Mouse (Mus musculus): ENCODE measurements around the gene Baiap2l1.

The Baiap2l1 gene

DNA sequence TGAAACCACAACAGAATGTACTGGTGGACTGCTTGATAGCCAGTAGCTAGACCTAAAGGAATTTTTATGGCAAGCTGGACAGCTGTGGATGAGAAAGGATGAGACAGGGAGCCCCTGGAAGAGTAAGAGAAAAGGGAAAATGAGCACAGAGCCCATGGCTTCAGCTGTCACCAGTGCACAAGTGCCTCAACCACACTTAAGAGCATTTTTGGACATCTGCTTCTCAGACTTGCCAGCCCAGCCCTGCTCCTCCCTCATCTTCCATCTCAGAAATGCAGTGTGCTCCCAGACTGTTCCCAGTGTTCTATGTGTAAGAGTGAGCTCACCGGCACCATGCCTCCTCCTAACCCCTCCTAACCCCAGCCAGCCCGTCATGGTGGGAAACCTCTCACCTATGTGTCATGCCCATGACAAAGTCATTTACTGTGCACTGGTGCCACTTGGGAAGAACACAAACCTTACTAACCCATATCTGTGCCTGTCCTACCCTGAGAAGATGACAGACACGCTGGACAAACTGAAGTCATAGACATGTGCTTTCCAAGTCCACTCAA is 70.6 kb downstream of the Baiap2l1 start:
- in situ Hi-C loops (cut with MboI), result no loop called here

DNA sequence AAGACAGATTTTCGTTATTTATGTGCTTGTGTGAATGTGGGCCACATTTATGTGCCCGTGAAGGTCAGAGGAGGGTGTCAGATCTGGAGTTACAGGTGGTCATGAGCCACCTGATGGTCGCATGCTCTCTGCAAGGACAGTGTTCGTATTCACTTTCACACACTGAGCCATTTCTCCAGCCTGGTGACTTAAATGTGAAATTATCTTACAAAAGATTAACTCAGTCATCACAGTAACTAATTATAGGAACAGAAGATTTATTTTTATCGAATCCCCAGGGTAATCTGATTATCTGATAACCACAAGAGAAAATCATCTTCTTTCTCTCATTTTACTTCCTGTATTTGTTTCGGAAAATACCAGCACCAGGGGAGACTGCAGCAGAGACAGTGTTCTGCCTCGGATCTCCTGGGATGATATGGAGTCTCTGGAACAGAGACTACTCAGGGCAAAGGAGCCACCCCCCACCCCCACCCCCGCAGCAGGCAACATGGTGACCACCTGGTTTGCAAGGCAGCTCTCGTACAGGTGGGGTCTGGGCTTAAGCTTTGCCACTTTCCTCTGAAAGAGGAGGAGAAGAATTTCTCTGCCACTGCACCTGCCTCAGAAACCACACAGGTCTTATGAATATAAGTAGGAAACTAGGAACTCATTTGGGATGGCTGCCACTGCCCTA is 71.2 kb downstream of the Baiap2l1 start:
- in situ Hi-C loops (cut with MboI), result no loop called here

DNA sequence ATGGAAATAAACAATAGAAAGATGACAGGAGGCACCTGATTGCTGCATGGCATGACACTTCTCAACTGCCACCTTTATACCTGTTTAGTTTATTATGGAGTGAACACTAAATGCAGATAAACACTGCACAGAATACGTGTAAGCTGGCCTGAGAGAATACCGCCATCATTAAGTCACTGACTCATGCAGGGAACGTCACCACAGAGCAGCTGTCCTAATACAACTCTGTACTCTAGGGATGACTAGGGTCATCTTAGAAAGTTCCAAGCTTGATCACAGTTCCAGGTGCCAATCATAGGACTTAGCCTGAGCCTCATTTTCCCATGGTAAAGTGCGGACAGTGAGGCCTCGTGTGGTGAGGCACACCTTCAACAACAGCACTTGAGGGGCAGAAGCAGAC is 73.3 kb downstream of the Baiap2l1 start:
- in situ Hi-C loops (cut with MboI), result no loop called here

DNA sequence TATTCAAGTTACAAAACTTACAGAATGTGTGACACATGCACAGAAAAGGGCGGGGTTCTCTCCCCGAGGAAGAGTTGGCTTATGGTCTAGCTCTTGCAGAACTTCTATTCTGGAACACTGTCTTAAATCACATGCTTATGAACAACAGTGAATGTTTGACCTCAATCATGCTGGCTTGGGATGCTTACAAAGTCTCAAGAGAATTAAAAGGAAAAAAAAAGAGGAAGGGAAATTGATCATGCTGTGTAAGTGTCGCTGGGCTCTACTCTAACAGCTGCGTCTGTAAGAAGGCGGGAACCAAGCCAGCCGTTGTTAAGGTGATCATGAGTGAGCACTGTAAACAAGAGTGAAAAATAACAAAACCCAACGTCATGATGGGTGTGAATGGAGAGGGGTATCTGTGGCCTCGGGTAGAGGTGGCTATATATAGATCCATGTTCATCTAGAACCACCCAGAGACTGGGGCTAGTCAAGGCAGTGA is 74.3 kb downstream of the Baiap2l1 start:
- in situ Hi-C loops (cut with MboI), result no loop called here

DNA sequence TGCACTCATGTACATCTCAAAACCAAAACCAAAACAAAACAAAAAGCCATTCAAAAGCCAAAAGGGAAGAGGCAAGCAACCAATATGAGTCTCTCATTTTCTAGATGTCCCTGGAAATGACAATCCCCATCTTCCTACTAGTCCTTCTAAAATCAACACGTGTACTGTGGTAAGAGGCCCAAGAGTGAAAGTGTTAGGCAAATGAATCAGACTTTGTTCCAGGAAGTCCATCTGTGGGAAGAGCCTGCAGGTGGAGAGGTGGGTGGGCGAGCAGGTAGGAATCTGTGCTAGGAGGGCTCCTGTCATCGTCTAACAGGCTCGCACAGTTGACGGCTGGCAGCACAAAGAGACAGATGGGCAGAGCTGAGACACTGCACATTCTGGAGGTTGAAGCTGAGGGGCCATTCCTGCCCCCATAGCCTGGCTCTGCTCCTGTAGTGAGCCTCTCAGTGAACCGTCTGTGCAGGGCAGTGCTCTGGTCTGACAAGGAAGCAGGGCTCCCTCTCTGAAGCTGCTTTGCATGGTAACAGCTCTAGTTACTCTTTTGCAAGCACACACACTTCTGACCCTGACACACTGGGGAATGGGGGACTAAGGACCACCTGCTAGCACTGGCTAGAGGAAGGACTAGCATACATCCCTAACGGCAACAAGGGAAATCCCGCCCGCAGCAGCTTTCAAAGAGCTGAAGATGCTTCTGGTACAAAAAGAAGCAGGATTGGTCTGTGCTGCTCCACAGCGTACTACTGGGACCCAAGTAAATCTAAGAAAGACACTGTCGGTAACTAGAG is 75.2 kb downstream of the Baiap2l1 start:
- in situ Hi-C loops (cut with MboI), result no loop called here

DNA sequence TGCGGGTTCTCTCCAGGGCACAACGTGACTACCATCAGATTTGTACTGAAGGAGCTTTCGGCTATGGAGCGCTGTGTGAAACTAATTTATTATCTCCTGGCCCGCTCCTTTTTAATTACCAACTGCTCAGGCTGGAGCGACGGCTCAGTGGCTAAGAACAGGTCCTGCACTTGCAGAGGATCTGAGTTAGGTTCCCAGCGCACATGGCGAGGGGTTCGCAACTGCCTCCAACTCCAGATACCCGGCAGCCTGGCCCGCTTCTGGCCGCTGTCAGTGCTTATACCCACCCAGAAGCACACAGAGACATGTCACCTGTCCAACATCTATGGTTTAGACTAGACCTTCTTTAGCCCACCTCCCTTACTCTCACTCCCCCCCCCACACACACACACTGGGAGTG is 78.0 kb downstream of the Baiap2l1 start:
- in situ Hi-C loops (cut with MboI), result no loop called here

DNA sequence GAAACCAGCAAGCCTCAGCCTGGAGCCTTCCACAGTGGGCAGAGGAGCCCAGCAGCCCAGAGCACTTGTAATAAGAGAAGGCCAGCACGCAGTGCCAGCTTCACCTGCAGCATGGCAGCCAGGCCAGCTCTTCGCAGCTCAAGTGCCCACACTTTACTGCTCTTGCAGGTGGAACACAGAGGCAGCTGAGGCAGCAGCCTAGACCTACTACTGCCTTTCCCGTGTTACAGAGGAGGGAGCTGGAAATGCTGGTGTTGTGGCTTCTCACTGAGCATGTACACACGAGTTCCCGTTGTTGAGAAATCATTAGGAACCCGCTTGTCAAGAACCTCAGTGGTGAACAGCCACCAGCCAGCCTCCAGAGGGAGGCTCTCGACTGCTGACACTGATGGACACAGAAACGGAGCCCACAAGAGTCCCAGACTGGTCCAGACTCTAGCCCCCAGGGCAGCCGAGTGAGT is 78.8 kb downstream of the Baiap2l1 start:
- in situ Hi-C loops (cut with MboI), result no loop called here

DNA sequence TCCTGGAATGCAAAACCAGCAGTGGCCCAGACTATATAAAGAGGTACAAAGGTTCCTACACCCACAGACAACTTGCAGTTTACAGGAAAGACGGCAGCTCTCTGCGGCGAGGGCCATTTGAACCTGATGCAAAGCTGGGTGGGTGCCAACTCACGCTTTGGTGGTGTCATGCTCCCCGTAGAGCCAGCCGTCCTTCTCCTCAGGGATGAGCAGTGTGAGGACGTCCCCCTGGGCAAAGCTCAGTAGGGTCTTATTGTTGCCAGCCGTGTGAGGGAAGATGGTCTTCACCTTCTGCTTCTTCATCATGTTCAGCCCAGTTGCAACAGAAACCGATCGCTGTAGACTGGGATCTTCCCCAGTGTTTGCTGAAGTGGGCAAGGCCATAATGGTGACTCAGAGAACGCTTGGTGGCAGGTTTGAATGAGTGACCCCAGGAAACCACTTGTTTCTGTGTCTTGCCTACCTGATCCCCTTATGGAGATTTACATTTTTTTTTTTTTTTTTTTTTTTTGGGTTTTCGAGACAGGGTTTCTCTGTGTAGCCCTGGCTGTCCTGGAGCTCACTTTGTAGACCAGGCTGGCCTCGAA is 79.4 kb downstream of the Baiap2l1 start:
- in situ Hi-C loops (cut with MboI), result no loop called here

DNA sequence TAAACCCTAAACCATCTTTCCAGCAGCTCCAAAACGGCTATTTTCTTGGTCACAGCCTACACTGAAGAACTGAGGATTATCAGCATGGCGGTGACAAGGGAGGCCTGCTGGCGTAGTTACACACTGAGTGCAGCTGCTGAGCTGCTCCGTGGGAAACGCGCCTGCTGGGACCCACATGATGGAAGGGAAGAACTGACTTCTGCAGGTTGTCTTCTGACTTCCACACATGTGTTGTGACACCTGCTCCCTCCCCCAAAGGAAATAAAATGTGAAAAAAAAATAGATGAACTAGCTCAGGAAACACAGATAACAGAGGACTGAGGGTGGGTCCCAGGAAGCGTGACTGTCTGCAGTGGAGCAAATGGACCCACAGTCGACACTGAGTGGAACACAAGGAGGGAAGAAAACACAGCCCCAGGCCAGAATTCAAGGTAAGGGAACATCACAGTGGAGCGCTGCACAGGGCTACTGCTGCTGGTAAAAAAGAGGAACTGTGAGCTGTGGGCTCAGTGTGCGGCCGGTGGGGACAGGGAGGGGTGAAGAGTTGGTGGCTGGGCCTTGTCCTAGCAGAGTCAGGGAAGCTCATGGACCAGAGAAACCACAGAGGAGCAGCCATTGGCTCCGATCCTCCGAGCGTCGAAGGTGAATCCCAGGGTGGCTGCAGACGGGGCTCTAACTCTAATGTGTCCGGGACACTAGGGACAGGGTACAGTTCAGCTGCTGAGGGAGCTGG is 80.8 kb downstream of the Baiap2l1 start:
- in situ Hi-C loops (cut with MboI), result no loop called here

DNA sequence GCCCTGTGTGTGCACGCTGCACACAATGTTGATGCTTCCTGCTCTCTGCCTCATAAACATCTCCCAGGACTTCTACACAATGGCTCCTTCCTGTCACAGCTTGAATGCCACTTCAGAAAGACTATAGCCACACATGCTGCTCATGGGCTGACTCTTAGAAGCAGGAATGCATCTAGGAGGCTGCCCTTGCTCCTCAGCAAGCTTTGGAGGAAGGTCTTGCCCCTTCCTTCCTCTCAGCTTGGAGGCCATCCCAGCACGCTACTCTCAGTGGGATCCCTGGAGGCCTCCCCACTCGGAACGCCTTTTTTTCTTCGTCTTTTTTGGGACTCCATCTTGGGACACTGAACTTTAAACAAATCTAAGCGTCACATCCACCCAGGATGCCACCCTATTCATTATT is 83.0 kb downstream of the Baiap2l1 start:
- in situ Hi-C loops (cut with MboI), result no loop called here

DNA sequence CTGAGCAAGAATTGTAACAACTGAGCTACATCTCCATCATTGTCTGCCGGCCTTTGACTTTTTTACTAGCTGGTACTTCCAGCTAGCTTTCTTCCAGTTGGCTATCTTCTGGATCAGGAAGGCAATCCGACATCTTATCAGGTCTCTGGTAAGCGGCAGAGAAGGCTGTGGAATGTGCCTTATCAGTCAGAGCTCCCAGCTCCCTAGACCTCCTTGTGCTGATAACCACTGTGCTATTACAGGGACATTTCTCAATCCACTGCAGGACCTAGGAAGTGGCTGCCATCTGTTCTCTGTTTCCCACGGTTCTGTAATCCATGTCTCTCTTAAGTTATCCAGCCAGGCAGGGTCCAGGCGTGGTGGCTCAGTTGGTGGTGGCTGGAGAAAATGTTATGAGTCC is 86.1 kb downstream of the Baiap2l1 start:
- in situ Hi-C loops (cut with MboI), result no loop called here

DNA sequence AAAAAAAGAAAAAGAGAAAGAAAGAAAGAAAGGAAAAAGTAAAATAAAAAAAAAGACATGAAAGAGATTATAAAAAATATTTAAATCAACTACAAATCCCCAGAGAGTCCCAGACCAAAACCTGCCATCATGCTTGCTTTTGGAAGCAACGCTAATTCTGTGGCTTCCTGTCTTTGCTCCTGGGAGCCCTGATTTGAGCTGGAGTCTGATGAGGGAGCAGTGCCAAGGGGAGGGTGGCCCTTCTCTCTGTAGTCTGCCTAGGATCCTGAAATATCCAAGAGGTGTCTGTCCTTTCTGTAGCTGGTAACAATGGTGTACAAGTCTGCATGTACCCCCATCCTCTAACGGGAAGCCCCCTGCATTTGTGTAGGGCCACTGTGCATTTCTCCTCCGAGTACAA is 86.8 kb downstream of the Baiap2l1 start:
- in situ Hi-C loops (cut with MboI), result no loop called here

DNA sequence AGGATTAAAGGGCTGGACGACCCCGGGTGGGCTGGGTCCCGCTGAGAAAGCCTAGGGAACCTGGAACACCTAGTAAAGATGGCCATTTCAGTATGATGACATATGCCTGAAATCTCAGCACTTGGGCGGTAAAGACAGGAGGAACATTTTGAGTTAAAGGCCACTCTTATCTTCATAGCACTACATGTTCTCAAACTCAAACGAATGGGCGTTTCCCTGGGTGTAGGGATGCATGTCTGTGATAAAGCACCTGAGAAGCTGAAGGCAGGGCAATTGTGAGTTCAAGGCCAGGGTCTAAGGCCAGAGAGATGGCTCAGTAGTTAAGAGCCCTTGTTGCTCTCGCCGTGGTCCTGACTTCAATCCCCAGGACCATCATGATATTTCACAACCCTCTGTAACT is 87.5 kb downstream of the Baiap2l1 start:
- in situ Hi-C loops (cut with MboI), result no loop called here

DNA sequence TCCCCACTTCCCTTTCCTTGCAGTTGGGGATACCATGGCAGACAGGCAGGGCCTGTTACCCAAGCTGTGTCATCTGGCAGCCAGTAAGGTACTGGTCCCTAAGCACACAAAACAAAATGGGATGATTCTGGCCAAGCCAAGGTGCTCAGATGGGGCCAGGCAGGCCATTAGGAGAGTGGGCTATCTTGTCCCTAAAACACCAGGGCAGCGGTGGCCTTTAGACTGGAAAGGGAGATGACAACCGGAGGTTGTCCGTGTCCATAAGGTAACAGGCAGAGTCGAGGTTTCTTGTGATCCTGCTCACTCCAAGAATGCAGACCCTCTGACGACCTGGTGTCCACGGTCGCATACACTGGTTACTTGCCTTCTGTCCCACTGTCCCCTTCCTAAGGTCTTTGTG is 88.0 kb downstream of the Baiap2l1 start:
- in situ Hi-C loops (cut with MboI), result no loop called here

DNA sequence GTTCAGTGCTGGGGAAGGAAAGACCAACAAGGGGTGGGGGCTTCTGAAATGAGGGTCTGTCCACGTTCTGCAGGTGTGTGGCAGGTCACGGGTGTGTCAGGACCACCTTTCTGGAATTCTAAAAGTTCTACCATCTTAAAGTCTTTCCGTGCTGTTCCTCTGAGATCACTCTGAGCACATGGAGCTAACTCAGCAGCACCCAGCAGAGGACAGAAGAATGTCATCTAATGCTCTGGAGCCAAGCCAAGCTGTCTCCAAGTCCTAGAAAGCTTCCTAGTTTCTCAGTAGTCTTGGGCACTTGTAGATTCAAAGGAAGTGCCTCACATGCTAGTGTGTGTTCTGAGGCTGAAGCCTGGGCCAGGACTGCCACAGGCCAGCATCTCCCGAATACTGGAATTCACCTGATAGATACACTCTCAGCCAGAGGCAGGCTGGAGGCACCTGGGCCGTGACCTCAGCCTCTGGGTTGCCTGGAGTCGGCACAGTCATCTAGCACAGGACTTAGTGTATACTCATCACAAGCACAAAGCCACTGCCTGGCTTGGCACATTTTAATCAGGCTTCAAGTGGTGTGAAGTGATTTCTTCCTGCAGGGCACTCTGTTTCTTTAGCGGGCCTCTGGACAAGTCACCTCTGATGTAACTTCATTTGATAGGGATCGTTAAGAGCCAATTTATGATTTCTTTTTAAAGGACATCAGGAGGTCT is 90.2 kb downstream of the Baiap2l1 start:
- in situ Hi-C loops (cut with MboI), result no loop called here

DNA sequence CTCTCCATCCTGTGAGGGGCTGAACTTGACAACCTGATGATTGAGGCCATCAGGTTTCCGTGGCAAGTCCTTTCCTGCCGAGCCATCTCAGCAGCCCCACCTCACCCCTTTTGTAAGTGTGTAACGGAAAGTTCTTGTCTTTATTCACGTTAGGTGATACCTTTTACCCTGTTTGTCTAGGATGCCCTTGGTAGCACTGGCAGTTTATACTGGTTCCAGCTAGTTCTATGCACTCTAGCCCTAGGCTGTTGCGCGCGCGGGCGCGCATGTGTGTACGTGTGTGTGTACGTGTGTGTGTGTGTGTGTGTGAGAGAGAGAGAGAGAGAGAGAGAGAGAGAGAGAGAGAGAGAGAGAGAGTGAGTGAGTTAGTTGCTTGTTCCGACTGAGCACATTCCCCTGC is 94.4 kb downstream of the Baiap2l1 start:
- in situ Hi-C loops (cut with MboI), result no loop called here

DNA sequence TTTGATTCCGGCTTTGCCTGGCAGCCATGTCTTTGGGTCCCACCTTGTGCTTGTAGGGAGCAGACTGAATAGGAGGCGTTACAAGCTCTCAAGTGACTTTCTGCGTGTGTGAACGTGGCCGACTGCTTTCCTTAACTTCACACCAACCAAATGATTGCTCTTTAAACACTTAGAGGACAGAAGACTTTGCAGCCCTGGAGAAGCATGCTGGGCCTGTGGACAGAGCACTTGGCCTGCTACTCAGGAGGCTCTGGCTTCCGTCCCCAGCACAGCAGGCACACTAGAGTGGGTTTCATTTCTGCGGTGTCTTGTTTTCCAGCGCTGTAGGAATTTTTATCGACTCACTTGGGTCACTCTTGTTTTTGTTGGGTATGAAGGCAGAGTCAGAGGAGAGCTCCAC is 94.8 kb downstream of the Baiap2l1 start:
- in situ Hi-C loops (cut with MboI), result no loop called here

DNA sequence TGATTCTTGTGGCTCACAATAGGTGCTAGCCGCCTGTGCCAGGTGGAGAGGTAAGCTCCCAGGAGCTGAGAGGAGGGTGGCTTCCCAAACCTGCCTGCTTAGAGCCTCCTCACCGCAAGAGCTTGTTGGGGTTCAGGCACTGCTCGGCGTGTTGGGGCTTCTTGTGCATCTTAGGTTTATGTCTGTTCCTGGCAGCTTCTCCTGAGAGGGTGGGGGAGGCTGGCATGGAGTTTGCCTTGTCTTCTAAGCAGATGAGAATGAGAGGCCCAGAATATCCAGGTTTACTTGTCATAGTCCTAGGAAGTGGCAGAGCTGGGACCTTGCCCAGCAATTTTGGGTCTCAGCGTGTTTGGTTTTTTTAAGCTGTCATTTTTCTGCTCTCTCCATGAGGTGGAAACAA is 96.1 kb downstream of the Baiap2l1 start:
- in situ Hi-C loops (cut with MboI), result no loop called here

DNA sequence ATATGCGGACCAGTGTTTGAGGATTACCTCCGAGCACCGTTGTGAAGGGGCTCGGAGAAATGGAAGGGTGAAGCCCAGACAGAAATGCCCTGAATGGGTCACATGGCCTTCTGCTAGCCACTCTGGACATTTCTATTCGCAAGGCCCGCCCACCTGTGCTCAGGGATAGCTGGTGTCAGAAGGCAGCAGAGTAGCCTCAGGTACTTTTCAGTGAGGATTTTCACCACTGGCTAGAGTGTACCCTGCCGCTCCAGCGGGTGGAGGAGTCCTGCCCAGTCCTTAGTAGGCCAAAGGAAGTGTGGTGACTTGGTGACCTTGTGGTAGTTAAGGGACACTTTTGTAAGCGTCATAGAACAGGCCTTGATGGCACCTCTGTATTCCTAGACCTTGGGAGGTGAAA is 96.6 kb downstream of the Baiap2l1 start:
- in situ Hi-C loops (cut with MboI), result no loop called here

DNA sequence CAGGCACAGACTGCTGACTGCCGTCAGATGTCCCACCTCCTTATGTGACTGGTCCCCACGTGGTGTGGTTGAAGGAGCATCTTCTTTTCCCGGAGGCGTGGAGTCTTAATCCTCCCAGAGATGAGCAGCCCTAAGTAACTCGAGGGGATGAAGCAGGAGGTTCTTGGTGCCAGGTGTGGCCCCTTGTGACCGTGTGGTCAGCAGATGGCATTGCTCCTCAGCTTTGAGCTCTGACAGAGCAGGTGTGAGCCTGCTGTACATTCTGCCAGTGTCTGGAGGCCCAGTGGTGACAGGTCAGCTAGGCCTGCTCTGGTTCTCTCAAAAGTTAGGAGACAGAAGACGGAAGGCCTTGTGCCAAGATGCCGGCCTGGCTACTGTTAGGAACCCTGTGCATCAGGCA is 97.4 kb downstream of the Baiap2l1 start:
- in situ Hi-C loops (cut with MboI), result no loop called here

DNA sequence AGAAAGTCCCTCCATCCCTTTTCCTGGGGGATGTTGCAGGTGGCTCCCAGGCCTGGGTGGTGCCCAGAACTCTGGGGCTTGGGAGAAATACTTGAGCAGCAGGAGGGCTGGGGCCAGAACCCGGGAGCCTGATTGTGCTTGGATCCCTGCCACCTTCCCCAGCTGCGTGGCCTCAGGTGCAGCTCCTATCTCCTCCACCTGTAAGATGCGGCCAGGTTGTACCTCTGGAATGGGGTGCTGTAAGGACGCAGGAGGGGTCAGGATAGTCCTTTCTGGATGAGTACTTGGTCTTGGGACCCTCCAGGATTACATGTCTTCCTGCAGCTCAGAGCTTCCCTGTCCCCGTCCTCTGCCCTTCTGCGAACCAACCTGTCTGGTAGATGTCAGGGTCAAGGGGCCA is 98.7 kb downstream of the Baiap2l1 start:
- in situ Hi-C loops (cut with MboI), result no loop called here
